Mouse (Mus musculus) retina, embryonic 14.5 days (tissue): ENCODE results near the gene Dnah2.
"Not testable (repeated sequence)": the region's sequence is repeated elsewhere in the genome, so short reads cannot be mapped to it uniquely, and the experiment has no call there.

Experiments used
- DNase-seq: peaks from one replicate; pipeline ENCODE4 v3.0.0-alpha.2; 2015; ENCODE audit warnings: low spot score

The Dnah2 gene

GRCm38 (mm10) chr11:69406867-69407723, 141.8 kb downstream of the Dnah2 start:
- DNase-seq = no peak

GRCm38 (mm10) chr11:69406282-69406681, 142.6 kb downstream of the Dnah2 start:
- DNase-seq = no peak

- no peak for DNase-seq
Measured at GRCm38 (mm10) chr11:69405397-69406200, 143.3 kb downstream of the Dnah2 start.

- no peak for DNase-seq
Measured at GRCm38 (mm10) chr11:69404595-69405396, 144.1 kb downstream of the Dnah2 start.

- no peak for DNase-seq
Measured at GRCm38 (mm10) chr11:69403691-69404594, 145.0 kb downstream of the Dnah2 start.

GRCm38 (mm10) chr11:69401987-69402386, 146.9 kb downstream of the Dnah2 start:
- no peak for DNase-seq

- DNase-seq = peak; percentile 95
Measured at GRCm38 (mm10) chr11:69401210-69401637, 147.7 kb downstream of the Dnah2 start.

GRCm38 (mm10) chr11:69400083-69400850, 148.6 kb downstream of the Dnah2 start:
- no peak for DNase-seq

GRCm38 (mm10) chr11:69399201-69400082, 149.5 kb downstream of the Dnah2 start:
- peak; percentile 27 for DNase-seq

- peak; percentile 15 for DNase-seq
Measured at GRCm38 (mm10) chr11:69398486-69399200, 150.3 kb downstream of the Dnah2 start.

GRCm38 (mm10) chr11:69398059-69398458, 150.9 kb downstream of the Dnah2 start, which contains the start of gene Tmem88:
Gene Tmem88 (minus strand): TSS chr11:69398234.
- peak; percentile 27 for DNase-seq

- DNase-seq = peak; percentile 41
Measured at GRCm38 (mm10) chr11:69397581-69398057, 151.3 kb downstream of the Dnah2 start.

- peak; percentile 20 for DNase-seq
Measured at GRCm38 (mm10) chr11:69396772-69397171, 152.1 kb downstream of the Dnah2 start.

GRCm38 (mm10) chr11:69395634-69396373, 153.1 kb downstream of the Dnah2 start:
- peak; percentile 100 for DNase-seq

GRCm38 (mm10) chr11:69395235-69395633, 153.7 kb downstream of the Dnah2 start, which contains the start of the genes Naa38 and Cyb5d1:
Gene Naa38 (plus strand): TSS chr11:69395487.
Gene Cyb5d1 (minus strand): TSS chr11:69395631.
- peak; percentile 91 for DNase-seq

GRCm38 (mm10) chr11:69394591-69395167, 154.2 kb downstream of the Dnah2 start:
- not testable (repeated sequence) for DNase-seq
